1 mouse cellular context compared by ENCODE assay signal in the genomic region with DNA sequence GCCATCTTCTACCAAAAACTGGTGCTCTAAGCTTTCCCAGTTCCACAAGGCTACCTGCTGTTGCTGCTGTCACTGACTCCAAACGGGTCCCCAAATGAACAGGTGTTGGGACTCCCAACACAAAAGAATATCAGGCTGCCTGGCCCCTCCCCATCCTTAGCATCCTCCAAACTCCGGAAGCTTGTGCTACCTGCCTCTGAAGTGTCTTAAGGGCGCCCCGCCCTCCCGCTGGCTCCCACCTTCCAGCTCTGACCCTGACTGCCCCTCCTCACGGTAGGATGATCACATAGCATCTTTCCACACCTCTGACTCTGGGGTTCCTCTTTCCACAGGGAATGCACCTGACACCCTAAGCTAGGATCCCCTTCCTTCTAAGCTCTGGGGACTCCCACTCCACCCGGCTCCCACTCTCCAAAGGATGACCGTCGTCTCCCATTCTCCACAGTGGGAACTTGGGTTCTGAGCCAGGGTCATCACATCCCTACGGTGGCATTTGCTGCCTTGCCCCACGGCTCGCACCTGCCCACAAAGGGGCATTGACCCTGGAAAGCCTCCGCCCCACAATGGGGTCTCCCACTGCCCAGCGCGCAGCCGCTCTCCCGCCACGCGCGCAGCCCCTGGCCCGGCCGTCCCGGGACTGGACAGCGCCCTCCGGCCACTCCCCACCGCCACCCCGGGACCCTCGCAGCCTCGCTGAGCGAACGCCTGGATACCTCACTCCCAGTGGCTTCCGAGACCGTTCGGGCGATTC.
TF ChIP-seq lines count a peak whose summit lies in the region.

No protein-coding gene starts in this region.

TF ChIP-seq in C2C12, 6 proteins besides CTCF, POLR2A, EP300 and RAD21 (continued from another document):
- TF ChIP-seq MAX (IDR thresholded peaks at IDR 0.05) (no peak), FOSL1 (IDR thresholded peaks at IDR 0.05; ENCODE audit: insufficient read depth, low read length, poor library complexity, severe bottlenecking) (no peak), MYOD1 (IDR thresholded peaks at IDR 0.05; ENCODE audit: control insufficient read depth, insufficient read length, low read depth) (no peak), MYOG (IDR thresholded peaks at IDR 0.05; ENCODE audit: control insufficient read depth, extremely low read depth, insufficient read length) (no peak), USF1 (IDR thresholded peaks at IDR 0.05; ENCODE audit: low read depth) (no peak)
TF ChIP-seq in C2C12: peak in this region for 0.
